Mouse (Mus musculus) ovary, adult 10 weeks (tissue): ENCODE data around the gene Gm525. TPM values are rescaled to one million over a fixed set of nuclear protein-coding genes. Genes with fewer than 3 reads are reported as not detected.

ENCODE experiments used
- polyA plus RNA-seq: library from polyadenylated mRNA; stranded (reverse); fragments of 350-450 nt; fragmentation: Illumina TruSeq; extraction: RNeasy Lipid Tissue Mini Kit (QIAGEN cat#74804); gene quantifications from one replicate; pipeline ENCODE4 v1.2.3, GENCODE M21; 2014

Gene Gm525
- not detected for polyA plus RNA-seq

DNA sequence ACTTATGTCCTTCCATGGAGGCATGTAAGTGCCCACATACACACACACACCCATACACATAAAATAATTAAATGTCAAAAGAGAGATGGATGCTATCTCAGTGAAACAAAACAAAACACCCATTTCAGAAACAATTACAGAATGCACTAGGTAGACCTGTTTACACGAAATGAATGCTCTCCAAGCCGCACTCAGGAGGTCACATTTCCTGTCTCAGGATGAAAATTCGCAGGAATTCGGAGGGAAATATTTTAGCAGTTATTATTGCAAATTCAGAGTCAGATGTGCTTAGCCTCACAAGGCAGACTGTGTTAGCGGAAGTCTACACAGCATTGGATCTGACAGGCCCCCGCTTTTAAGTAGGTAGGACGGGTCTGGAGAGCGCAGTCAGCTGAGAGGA lies at the start of gene Gm525:
TSS of gene Gm525 (plus strand) at position 301 of the 400 bp plus-strand sequence.

GRCm38 (mm10) chr11:89066750-89067149 lies 6.9 kb upstream of the Gm525 start, which contains the start of gene Dgke:
Gene Dgke (minus strand): TSS chr11:89066850.

Other genes starting within 250 kb of the Gm525 start
- gene Akap1, start 209.3 kb upstream of the Gm525 start, polyA plus RNA-seq, result 23.0 TPM
- 140 TPM for gene Scpep1, start 118.4 kb upstream of the Gm525 start, polyA plus RNA-seq
- 112 TPM for gene Elobl, start 106.9 kb upstream of the Gm525 start, polyA plus RNA-seq
- 9.8 TPM for gene Coil, start 103.6 kb upstream of the Gm525 start, polyA plus RNA-seq
- gene Trim25, start 74.5 kb upstream of the Gm525 start, polyA plus RNA-seq, result 36.9 TPM
- gene Dgke, start 7.0 kb upstream of the Gm525 start, polyA plus RNA-seq, result 14.5 TPM
- gene Nog, start 228.5 kb downstream of the Gm525 start, polyA plus RNA-seq, result 5.4 TPM